Mouse (Mus musculus) brain, embryonic 14.5 days (tissue): ENCODE measurements around the gene Mrps11. TPM values are rescaled to one million over a fixed set of nuclear protein-coding genes. Genes with fewer than 3 reads are reported as not detected.

Source experiments
- DNase-seq: peaks from one replicate; pipeline ENCODE4 v3.0.0-alpha.2; 2011; ENCODE audit warnings: low read depth
- CTCF ChIP-seq: fragments of 200-500 bp; IDR thresholded peaks from 2 replicates; pipeline ENCODE4 v1.5.1; 2012; ENCODE audit warnings: inconsistent platforms, mild to moderate bottlenecking, moderate library complexity, borderline replicate concordance; ENCODE audit not compliant: insufficient read depth, insufficient read length; ENCODE audit errors: extremely low read depth
- POLR2A ChIP-seq: fragments of 200-500 bp; IDR thresholded peaks from 2 replicates; pipeline ENCODE4 v1.6.1; 2012; ENCODE audit warnings: mild to moderate bottlenecking, inconsistent platforms, borderline replicate concordance; ENCODE audit not compliant: poor library complexity, insufficient read depth, insufficient read length, severe bottlenecking; ENCODE audit errors: extremely low read depth
- polyA plus RNA-seq: library from polyadenylated mRNA; depleted of rRNA; stranded (reverse); fragments of >200 nt; gene quantifications from 2 replicates; pipeline ENCODE4 v1.2.3, GENCODE M21; 2012; rRNA removed

The Mrps11 gene
- 75.8 and 97.2 TPM in 2 replicates for polyA plus RNA-seq

DNA sequence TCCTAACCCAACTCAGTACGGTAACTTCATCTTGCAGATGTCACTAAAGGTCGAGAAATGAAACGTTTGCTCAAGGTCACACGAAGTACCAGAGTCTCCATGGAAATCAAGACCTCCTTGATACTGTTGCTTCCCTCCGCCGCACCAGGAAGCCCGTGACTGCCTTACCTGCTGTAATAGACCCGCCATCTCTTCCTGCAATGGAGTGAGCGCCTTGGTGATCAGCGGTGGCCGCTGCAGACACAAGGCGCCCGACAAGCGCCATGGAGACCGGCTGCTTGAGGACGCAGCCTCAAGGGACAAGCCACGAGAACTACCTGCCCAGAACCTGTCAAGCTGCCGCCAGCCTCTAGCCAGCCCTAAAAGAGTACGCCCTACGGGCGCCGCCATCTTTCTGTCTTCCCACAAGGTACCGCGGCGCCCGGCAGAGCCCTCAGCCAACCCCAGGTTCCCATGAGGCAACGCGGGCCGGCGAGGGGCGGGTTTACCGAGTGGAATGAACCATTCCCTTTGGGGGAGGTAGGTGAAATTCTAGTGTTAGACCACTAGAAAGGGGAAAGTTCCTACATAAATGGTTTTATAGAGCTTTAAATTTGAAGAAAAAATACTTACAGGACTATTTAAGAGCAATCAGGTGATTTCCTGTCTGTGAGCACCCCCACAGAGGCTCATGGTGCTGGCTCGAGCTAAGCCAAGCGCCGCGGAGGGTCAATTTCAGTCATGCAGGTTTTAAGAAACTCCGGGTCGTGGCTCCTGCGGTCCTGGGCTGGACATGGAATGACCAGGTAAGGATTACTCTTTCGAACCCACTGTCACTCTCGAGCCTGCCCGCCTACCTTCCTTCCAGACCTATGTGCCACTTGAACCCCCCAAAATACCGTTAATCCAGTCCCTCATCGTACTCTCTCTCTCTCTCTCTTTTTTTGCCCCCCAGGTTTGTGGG, at the start of gene Mrps11, which contains the start of gene Mrpl46:
TSS of gene Mrps11 (plus strand) at position 481 of the 943 bp plus-strand sequence.
TSS of gene Mrpl46 (minus strand) at position 893 of the 943 bp plus-strand sequence.
- peak; percentile 96 for DNase-seq
- no peak for TF ChIP-seq CTCF
- TF ChIP-seq POLR2A, result peak; percentile 49; the same call in 1 of the 2 replicates

DNA sequence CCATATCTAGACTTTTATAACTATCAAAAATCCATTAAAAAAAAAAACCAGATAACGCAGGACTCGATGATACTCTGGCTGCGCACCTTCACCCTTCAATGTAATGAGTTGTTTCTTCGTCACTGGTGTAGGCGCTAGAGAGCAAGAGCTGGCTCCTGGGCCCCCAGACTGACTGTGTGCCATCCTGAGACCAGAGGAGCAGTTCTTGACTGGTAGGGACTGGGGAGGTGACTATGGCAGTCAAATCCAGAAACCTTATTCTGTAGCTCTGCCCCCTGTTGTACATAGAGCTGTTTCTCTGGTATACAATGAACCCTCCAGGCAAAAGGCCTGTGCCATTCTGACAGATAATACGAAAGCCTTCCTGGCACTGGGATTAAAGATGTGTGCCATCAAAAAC, 45.7 kb upstream of the Mrps11 start:
- TF ChIP-seq CTCF, result no peak
- no peak for TF ChIP-seq POLR2A
- no peak for DNase-seq

DNA sequence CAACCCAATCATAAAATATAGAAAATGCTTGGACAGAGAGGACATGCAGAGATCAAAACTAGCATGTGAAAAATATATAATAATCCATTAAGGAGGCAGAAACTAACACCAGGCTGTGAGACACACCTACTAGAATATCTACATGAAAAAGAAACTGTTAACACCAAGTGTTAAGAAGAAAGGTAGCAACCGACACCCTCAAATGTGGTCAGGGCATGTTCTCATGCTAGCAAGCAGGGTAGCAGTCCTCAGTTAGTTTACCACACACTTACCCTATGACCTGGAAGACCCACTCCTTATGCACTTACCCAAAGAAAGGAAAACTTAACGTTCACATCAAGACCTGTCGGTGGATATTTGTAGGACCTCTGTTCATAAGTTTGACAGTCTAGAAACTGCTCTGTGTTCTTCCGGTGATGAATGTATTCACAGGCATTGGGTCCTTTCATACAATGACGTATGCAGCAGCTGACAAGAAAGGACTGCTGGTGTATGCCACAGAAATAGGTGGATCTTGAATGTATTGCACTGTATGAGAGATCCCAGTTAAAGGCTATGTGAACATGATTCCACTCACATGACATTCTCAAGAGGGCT, 45.2 kb upstream of the Mrps11 start, which contains the start of gene Ntrk3:
TSS of gene Ntrk3 (minus strand) at position 399 of the 597 bp plus-strand sequence.
- DNase-seq, result no peak
- no peak for TF ChIP-seq CTCF
- no peak for TF ChIP-seq POLR2A

DNA sequence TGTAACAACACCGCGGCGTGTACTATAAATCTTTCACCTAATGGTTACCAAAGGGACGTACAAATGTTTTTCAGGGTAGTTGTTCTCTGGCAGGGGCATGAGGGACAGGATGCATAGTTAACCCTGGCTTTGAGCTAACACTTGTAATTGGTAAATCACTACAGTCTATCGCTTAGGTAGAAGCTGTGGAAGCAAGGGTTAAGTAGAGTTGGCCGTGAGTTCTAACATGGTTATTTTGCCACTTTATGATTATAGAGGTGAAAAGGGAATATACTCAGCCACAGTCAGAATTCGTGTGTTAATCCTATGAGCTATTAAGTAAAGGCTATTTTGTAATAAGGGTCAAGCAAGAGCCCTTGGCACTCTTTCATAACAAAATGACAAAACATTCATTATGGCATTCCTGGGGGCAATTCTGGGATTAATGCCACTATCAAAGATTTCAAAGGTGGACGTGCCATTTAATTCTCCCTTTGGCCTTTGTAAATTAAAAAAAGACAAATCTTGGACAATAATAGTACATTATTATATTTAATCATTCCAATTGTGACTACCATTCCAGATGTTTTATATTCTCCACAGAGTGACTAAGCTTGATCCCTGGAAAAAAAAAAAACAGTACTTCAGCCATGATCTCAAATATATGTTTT, 43.4 kb upstream of the Mrps11 start:
- no peak for DNase-seq
- TF ChIP-seq CTCF (no peak), POLR2A (no peak)

DNA sequence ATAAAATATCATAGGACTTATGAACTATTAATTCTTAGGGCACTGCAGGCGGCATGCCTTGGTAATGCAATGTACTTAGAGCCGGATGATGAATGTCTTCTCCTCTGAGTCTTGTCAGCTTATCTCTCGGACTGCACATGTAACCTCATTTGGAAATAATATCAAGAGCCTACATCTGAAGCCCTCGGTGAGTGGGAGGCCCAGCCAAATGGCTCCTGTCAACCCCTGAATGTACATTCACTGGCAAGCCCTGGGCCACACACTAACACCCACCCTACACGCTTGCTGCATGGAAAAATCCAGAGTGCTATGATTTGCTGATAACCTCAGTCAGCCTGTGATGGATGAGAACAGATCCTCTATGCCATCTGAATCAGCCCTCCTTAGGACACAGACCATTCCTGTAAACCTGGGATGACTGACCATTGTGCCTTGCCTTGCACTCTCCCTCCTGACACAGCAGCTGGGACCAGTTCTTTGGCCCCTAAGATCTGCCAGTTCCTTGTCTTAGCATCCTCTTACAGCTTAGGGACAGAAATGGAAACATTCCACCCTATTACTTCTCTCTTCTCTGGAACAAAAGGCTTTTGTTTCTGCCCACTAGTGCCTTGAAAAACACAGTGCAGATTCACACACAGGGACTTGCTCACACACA, 39.1 kb upstream of the Mrps11 start:
- DNase-seq, result no peak
- TF ChIP-seq CTCF (no peak), POLR2A (no peak)

DNA sequence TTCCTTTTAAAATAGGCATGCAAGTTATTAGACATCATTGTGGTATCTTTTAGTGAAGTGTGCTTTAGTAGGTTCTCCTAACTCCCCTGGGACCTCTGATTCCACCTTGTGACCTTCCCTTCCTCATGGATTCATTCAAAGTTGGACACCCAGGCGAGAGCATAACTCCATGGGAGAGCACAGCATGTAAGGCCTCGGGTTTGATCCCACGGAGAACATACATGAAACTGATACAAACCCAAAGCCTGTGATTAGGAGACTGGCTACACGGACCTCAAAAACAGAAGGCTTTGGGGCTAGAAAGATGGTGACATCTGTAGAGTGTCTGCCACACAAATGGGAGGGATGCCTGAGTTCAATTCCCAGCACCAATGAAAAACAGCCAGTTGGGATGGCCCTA, 30.0 kb upstream of the Mrps11 start:
- no peak for TF ChIP-seq POLR2A
- no peak for TF ChIP-seq CTCF
- no peak for DNase-seq

DNA sequence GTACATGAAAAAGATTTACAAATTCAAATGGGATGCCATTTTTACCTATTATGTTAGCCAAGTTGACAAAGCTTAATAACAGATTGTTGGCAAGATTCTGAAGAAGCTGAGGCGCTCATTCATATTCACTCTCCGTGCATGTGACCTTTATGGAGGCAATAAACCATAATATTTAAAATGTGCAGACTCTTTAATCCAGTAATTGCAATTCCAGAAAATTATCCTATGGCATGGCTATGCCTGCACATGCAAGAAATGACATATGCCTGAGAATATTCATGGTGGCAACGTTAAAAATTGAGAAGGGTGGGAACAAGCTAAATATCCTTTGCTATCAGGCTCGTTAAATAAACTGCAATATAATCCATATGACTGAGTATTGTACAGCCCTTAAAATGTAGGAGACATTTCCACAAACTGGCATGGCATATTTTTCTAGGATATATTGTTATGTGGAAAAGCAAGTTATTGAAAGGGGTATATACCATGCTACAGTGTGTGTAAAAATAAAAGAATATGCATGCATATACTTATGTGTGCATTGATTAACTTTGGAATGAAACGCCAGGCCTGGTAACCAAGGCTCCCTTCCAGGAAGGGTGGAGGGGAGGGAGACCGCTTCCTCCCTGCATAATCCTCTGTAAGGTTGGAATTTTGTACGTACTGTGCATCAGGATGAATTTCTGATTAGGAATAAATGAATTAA, 29.0 kb upstream of the Mrps11 start:
- peak; percentile 58 for DNase-seq
- no peak for TF ChIP-seq POLR2A
- TF ChIP-seq CTCF, result no peak

DNA sequence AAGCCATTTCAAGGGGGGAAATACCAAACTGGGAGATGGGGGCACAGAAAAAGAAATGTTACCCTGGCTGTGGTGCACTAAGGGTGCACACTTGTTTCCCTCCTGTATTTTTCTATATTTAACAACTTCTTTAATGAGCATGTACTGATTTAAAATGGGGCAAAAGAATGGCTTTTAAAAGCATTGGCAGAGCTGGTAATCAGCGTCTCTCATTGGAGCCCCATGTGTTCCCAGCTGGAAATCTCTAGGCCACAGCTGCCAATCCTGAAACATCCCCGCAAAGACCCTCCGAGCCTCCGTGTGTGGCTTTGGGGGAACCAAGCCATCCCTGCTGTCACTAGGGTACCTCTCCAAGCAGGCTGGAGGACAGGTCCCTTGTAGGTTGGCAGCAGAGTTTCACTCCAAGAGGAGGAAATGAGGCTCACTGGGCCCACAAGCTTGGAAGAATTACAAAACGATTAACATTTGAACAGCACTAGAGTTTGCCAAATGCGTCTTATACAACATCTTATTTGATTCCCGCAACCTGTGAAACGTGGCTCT, 28.4 kb upstream of the Mrps11 start:
- TF ChIP-seq POLR2A (no peak), CTCF (no peak)
- peak; percentile 54 for DNase-seq

DNA sequence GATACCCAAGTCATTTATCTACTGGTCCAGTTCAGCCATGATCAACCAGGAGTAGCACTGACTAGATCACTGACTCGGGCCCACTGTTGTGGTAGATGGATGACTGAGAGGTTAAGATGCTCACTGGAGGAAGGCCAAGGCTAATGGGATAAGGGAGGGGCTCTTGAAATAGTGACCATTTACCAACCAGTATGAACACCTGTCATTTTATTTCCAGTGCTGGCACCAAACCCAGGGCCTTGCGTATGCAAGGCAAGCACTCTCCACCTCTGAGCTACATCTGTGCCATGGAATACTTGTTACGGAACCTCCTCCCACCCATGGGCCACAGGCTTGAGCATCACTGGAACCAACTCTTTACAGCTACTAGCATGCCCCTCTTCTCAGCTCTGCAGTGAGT, 19.1 kb upstream of the Mrps11 start:
- no peak for DNase-seq
- no peak for TF ChIP-seq CTCF
- TF ChIP-seq POLR2A, result no peak

DNA sequence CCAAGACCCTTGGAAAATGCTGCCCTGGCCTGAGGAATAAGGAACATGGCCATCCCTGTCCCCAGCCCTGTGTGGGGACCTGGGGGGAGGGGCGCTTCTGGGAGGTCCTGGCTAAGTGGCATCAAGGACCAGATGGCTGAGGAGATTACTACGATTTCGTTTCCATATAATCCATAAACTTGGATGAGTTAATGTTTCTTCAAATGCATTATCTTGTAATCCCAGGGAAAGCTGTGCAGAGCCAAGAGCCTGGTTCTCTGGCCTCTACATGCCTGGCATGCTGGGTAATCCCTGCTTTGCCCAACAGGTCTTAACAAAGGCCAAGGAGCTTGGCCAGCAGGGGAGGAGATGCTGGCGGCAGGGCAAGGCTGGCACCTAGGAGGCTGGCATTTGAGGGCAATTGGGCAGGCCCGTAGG, 17.7 kb upstream of the Mrps11 start:
- TF ChIP-seq POLR2A, result no peak
- TF ChIP-seq CTCF, result no peak
- peak; percentile 31 for DNase-seq
